Mouse (Mus musculus): ENCODE measurements around the gene Lgals4. TPM values are rescaled to one million over a fixed set of nuclear protein-coding genes. Genes with fewer than 3 reads are reported as not detected.

Gene Lgals4
- total RNA-seq, 2 experiments from 2014 or later = 2.4 TPM; not detected in 1

- no peak for ATAC-seq (replicated peaks; ENCODE audit: low FRiP score, poor library complexity, severe bottlenecking)
These were observed 13.0 kb upstream of the Lgals4 start for GRCm38 (mm10) chr7:28820358-28821260.

GRCm38 (mm10) chr7:28821261-28821831 lies 12.3 kb upstream of the Lgals4 start:
- ATAC-seq (replicated peaks; ENCODE audit: low FRiP score, poor library complexity, severe bottlenecking) = no peak

- ATAC-seq (replicated peaks; ENCODE audit: low FRiP score, poor library complexity, severe bottlenecking) = no peak
These were observed 11.1 kb upstream of the Lgals4 start for GRCm38 (mm10) chr7:28822556-28822955.

GRCm38 (mm10) chr7:28822993-28823903 lies 10.4 kb upstream of the Lgals4 start:
- ATAC-seq (replicated peaks; ENCODE audit: low FRiP score, poor library complexity, severe bottlenecking) = no peak

GRCm38 (mm10) chr7:28823932-28824331 lies 9.7 kb upstream of the Lgals4 start:
- no peak for ATAC-seq (replicated peaks; ENCODE audit: low FRiP score, poor library complexity, severe bottlenecking)

- ATAC-seq (replicated peaks; ENCODE audit: low FRiP score, poor library complexity, severe bottlenecking) = peak; percentile 99
These were observed 8.5 kb upstream of the Lgals4 start, which contains the start of gene Ech1 for GRCm38 (mm10) chr7:28824941-28825685. Ech1 (plus strand) TSS chr7:28825217.

GRCm38 (mm10) chr7:28825686-28826401 lies 7.8 kb upstream of the Lgals4 start:
- ATAC-seq (replicated peaks; ENCODE audit: low FRiP score, poor library complexity, severe bottlenecking) = peak; percentile 36

- no peak for ATAC-seq (replicated peaks; ENCODE audit: low FRiP score, poor library complexity, severe bottlenecking)
These were observed 7.3 kb upstream of the Lgals4 start for GRCm38 (mm10) chr7:28826402-28826772.

- ATAC-seq (replicated peaks; ENCODE audit: low FRiP score, poor library complexity, severe bottlenecking) = no peak
These were observed 6.3 kb upstream of the Lgals4 start for GRCm38 (mm10) chr7:28827338-28827737.

GRCm38 (mm10) chr7:28829821-28830220 lies 3.8 kb upstream of the Lgals4 start:
- ATAC-seq (replicated peaks; ENCODE audit: low FRiP score, poor library complexity, severe bottlenecking) = no peak

GRCm38 (mm10) chr7:28830981-28831380 lies 2.7 kb upstream of the Lgals4 start:
- no peak for ATAC-seq (replicated peaks; ENCODE audit: low FRiP score, poor library complexity, severe bottlenecking)

GRCm38 (mm10) chr7:28831411-28832125 lies 2.1 kb upstream of the Lgals4 start:
- ATAC-seq (replicated peaks; ENCODE audit: low FRiP score, poor library complexity, severe bottlenecking) = no peak

- ATAC-seq (replicated peaks; ENCODE audit: low FRiP score, poor library complexity, severe bottlenecking) = no peak
These were observed 1.5 kb upstream of the Lgals4 start for GRCm38 (mm10) chr7:28832137-28832536.

GRCm38 (mm10) chr7:28836936-28837335 lies 3.3 kb downstream of the Lgals4 start:
- ATAC-seq (replicated peaks; ENCODE audit: low FRiP score, poor library complexity, severe bottlenecking) = no peak

- ATAC-seq (replicated peaks; ENCODE audit: low FRiP score, poor library complexity, severe bottlenecking) = no peak
These were observed 4.7 kb downstream of the Lgals4 start for GRCm38 (mm10) chr7:28838331-28838730.

GRCm38 (mm10) chr7:28847273-28847672 lies 13.6 kb downstream of the Lgals4 start:
- no peak for ATAC-seq (replicated peaks; ENCODE audit: low FRiP score, poor library complexity, severe bottlenecking)

GRCm38 (mm10) chr7:28849700-28850236 lies 16.1 kb downstream of the Lgals4 start:
- ATAC-seq (replicated peaks; ENCODE audit: low FRiP score, poor library complexity, severe bottlenecking) = peak; percentile 55

- no peak for ATAC-seq (replicated peaks; ENCODE audit: low FRiP score, poor library complexity, severe bottlenecking)
These were observed 17.0 kb downstream of the Lgals4 start for GRCm38 (mm10) chr7:28850642-28851041.
